Mouse (Mus musculus) MEL (cell line): Measurements from ENCODE around the gene Clcn3. TPM values are rescaled to one million over a fixed set of nuclear protein-coding genes. Genes with fewer than 3 reads are reported as not detected.

Source experiments
- DNase-seq: peaks from one replicate; pipeline ENCODE4 v3.0.0; 2011; ENCODE audit warnings: low read depth, low spot score
- H3K27ac ChIP-seq: 2 replicates; pipeline ENCODE4 v1.5.1; 2012; ENCODE audit warnings: low read depth, mild to moderate bottlenecking, control low read depth, low read length, moderate library complexity; ENCODE audit not compliant: control insufficient read depth
- H3K27me3 ChIP-seq, 2 experiments: fragments of 150-350 bp in 1 of 2; sonication (generic) in 1 of 2; 2 replicates each; pipeline ENCODE4 v1.6.1; 2012; ENCODE audit warnings: low read length in 2 of 2, mild to moderate bottlenecking in 2 of 2, improper control_type of control experiment in 1 of 2, moderate library complexity in 1 of 2; ENCODE audit not compliant: insufficient read depth in 2 of 2, control insufficient read depth in 1 of 2
- H3K36me3 ChIP-seq, 2 experiments: 2 replicates each; pipeline ENCODE4 v1.6.1; 2012 to 2014; ENCODE audit warnings: low read length in 2 of 2, improper control_type of control experiment in 1 of 2, inconsistent platforms in 1 of 2, mild to moderate bottlenecking in 1 of 2; ENCODE audit not compliant: insufficient read depth in 2 of 2, control insufficient read depth in 1 of 2
- H3K4me1 ChIP-seq, 2 experiments: fragments of 150-350 bp in 1 of 2; sonication (generic) in 1 of 2; 2 replicates each; pipeline ENCODE4 v1.6.1; 2012; ENCODE audit warnings: low read length in 2 of 2, improper control_type of control experiment in 1 of 2, mild to moderate bottlenecking in 1 of 2; ENCODE audit not compliant: insufficient read depth in 2 of 2, control insufficient read depth in 1 of 2
- H3K4me3 ChIP-seq, 2 experiments: fragments of 150-350 bp in 1 of 2; sonication (generic) in 1 of 2; 2 replicates each; pipeline ENCODE4 v1.5.1; 2012; ENCODE audit warnings: low read depth in 2 of 2, low read length in 2 of 2, mild to moderate bottlenecking in 2 of 2, moderate library complexity in 2 of 2, control low read depth in 1 of 2, improper control_type of control experiment in 1 of 2; ENCODE audit not compliant: control insufficient read depth in 1 of 2, insufficient read depth in 1 of 2
- H3K79me2 ChIP-seq: 2 replicates; pipeline ENCODE4 v1.6.1; 2012; ENCODE audit warnings: mild to moderate bottlenecking, low read length, moderate library complexity; ENCODE audit not compliant: control insufficient read depth, poor library complexity, insufficient read depth
- H3K9ac ChIP-seq: 2 replicates; pipeline ENCODE4 v1.6.1; 2012; ENCODE audit warnings: low read depth, mild to moderate bottlenecking, control low read depth, low read length, moderate library complexity; ENCODE audit not compliant: control insufficient read depth, poor library complexity, severe bottlenecking
- H3K9me3 ChIP-seq: fragments of 150-350 bp; sonication (generic); replicated peaks from 2 replicates; pipeline ENCODE4 v1.6.1; 2012; ENCODE audit warnings: mild to moderate bottlenecking, low read length, improper control_type of control experiment, moderate library complexity; ENCODE audit not compliant: insufficient read depth
- BHLHE40 ChIP-seq: IDR thresholded peaks from 2 replicates; pipeline ENCODE4 v1.6.1; 2012; ENCODE audit warnings: low read depth, mild to moderate bottlenecking, inconsistent platforms, low read length, improper control_type of control experiment, borderline replicate concordance
- CHD1 ChIP-seq: IDR thresholded peaks from 2 replicates; pipeline ENCODE4 v1.6.1; 2012; ENCODE audit warnings: low read depth, mild to moderate bottlenecking, inconsistent platforms, low read length, improper control_type of control experiment
- CHD2 ChIP-seq: IDR thresholded peaks from 2 replicates; pipeline ENCODE4 v1.6.1; 2011; ENCODE audit warnings: low read length, improper control_type of control experiment
- CTCF ChIP-seq, 3 experiments: IDR thresholded peaks in 2 of 3; conservative IDR thresholded peaks in 1 of 3; 2 replicates each; pipeline ENCODE4 v1.5.1; 2011 to 2012; ENCODE audit warnings: low read length in 3 of 3, low read depth in 2 of 3, mild to moderate bottlenecking in 2 of 3, improper control_type of control experiment in 1 of 3, inconsistent platforms in 1 of 3, mixed read lengths in 1 of 3, moderate library complexity in 1 of 3; ENCODE audit not compliant: control insufficient read depth in 1 of 3, insufficient read depth in 1 of 3, poor library complexity in 1 of 3, severe bottlenecking in 1 of 3
- E2F4 ChIP-seq: IDR thresholded peaks from 2 replicates; pipeline ENCODE4 v1.6.1; 2011; ENCODE audit warnings: low read depth, low read length, improper control_type of control experiment, borderline replicate concordance
- ELF1 ChIP-seq: IDR thresholded peaks from 2 replicates; pipeline ENCODE4 v1.6.1; 2014; ENCODE audit warnings: low read depth, mild to moderate bottlenecking, inconsistent platforms, low read length, improper control_type of control experiment, moderate library complexity
- EP300 ChIP-seq, 2 experiments: IDR thresholded peaks; 2 replicates each; pipeline ENCODE4 v1.6.1; 2011; ENCODE audit warnings: improper control_type of control experiment in 2 of 2, low read length in 2 of 2, low read depth in 1 of 2, mild to moderate bottlenecking in 1 of 2
- ETS1 ChIP-seq: IDR thresholded peaks from 2 replicates; pipeline ENCODE4 v1.6.1; 2012; ENCODE audit warnings: low read depth, mild to moderate bottlenecking, inconsistent platforms, low read length, improper control_type of control experiment, moderate library complexity
- GABPA ChIP-seq: IDR thresholded peaks from 2 replicates; pipeline ENCODE4 v1.6.1; 2012; ENCODE audit warnings: low read depth, mild to moderate bottlenecking, inconsistent platforms, low read length, improper control_type of control experiment, moderate library complexity
- GATA1 ChIP-seq: IDR thresholded peaks from 2 replicates; pipeline ENCODE4 v1.6.1; 2011; ENCODE audit warnings: low read depth, low read length, improper control_type of control experiment
- JUND ChIP-seq: IDR thresholded peaks from 2 replicates; pipeline ENCODE4 v1.6.1; 2011; ENCODE audit warnings: low read depth, mild to moderate bottlenecking, improper control_type of control experiment, low read length
- KAT2A ChIP-seq: conservative IDR thresholded peaks from 2 replicates; pipeline ENCODE4 v1.6.1; 2012; ENCODE audit warnings: low read depth, low read length, improper control_type of control experiment, inconsistent platforms
- MAFK ChIP-seq: IDR thresholded peaks from 2 replicates; pipeline ENCODE4 v1.6.1; 2011; ENCODE audit warnings: low read depth, mild to moderate bottlenecking, low read length, improper control_type of control experiment, borderline replicate concordance
- MAX ChIP-seq: IDR thresholded peaks from 2 replicates; pipeline ENCODE4 v1.6.1; 2011; ENCODE audit warnings: low read length, improper control_type of control experiment
- MAZ ChIP-seq: IDR thresholded peaks from 2 replicates; pipeline ENCODE4 v1.6.1; 2012; ENCODE audit warnings: low read depth, mild to moderate bottlenecking, inconsistent platforms, low read length, improper control_type of control experiment
- MEF2A ChIP-seq: IDR thresholded peaks from 2 replicates; pipeline ENCODE4 v1.6.1; 2014; ENCODE audit warnings: low read depth, mild to moderate bottlenecking, inconsistent platforms, low read length, improper control_type of control experiment; ENCODE audit not compliant: poor library complexity, insufficient replicate concordance, severe bottlenecking; ENCODE audit errors: extremely low read depth
- MXI1 ChIP-seq: IDR thresholded peaks from 2 replicates; pipeline ENCODE4 v1.6.1; 2011; ENCODE audit warnings: mild to moderate bottlenecking, low read depth, low read length, improper control_type of control experiment
- MYB ChIP-seq: IDR thresholded peaks from 2 replicates; pipeline ENCODE4 v1.6.1; 2011; ENCODE audit warnings: mild to moderate bottlenecking, low read depth, low read length, improper control_type of control experiment
- MYC ChIP-seq: IDR thresholded peaks from 2 replicates; pipeline ENCODE4 v1.6.1; 2011; ENCODE audit warnings: low read depth, mild to moderate bottlenecking, low read length, improper control_type of control experiment, moderate library complexity
- NRF1 ChIP-seq: IDR thresholded peaks from 2 replicates; pipeline ENCODE4 v1.6.1; 2014; ENCODE audit warnings: low read depth, mild to moderate bottlenecking, inconsistent platforms, low read length, improper control_type of control experiment, moderate library complexity; ENCODE audit not compliant: poor library complexity, insufficient read depth, severe bottlenecking
- POLR2A ChIP-seq, 2 experiments: IDR thresholded peaks; 2 replicates each; pipeline ENCODE4 v1.6.1; 2011 to 2012; ENCODE audit warnings: low read length in 2 of 2, mild to moderate bottlenecking in 2 of 2, control low read depth in 1 of 2, improper control_type of control experiment in 1 of 2, low read depth in 1 of 2, moderate library complexity in 1 of 2; ENCODE audit not compliant: control insufficient read depth in 1 of 2, insufficient read depth in 1 of 2, poor library complexity in 1 of 2
- POLR2AphosphoS2 ChIP-seq: IDR thresholded peaks from 2 replicates; pipeline ENCODE4 v1.6.1; 2011; ENCODE audit warnings: low read length, improper control_type of control experiment
- POLR2AphosphoS5 ChIP-seq: IDR thresholded peaks from 2 replicates; pipeline ENCODE4 v1.6.1; 2012; ENCODE audit warnings: low read depth, borderline replicate concordance, mild to moderate bottlenecking, inconsistent platforms, low read length, moderate library complexity, mixed read lengths
- RAD21 ChIP-seq: IDR thresholded peaks from 2 replicates; pipeline ENCODE4 v1.6.1; 2011; ENCODE audit warnings: mild to moderate bottlenecking, low read depth, low read length, improper control_type of control experiment
- RCOR1 ChIP-seq: IDR thresholded peaks from 2 replicates; pipeline ENCODE4 v1.6.1; 2012; ENCODE audit warnings: low read depth, mild to moderate bottlenecking, inconsistent platforms, low read length, improper control_type of control experiment
- SIN3A ChIP-seq: IDR thresholded peaks from 2 replicates; pipeline ENCODE4 v1.6.1; 2012; ENCODE audit warnings: low read length, improper control_type of control experiment, inconsistent platforms
- SMC3 ChIP-seq: IDR thresholded peaks from 2 replicates; pipeline ENCODE4 v1.6.1; 2011; ENCODE audit warnings: low read depth, low read length, improper control_type of control experiment
- TAL1 ChIP-seq: IDR thresholded peaks from 2 replicates; pipeline ENCODE4 v1.6.1; 2012; ENCODE audit warnings: mild to moderate bottlenecking, inconsistent platforms, low read length, moderate library complexity, mixed read lengths
- TBP ChIP-seq: IDR thresholded peaks from 2 replicates; pipeline ENCODE4 v1.8.0; 2011; ENCODE audit warnings: low read depth, low read length, improper control_type of control experiment
- TCF12 ChIP-seq: IDR thresholded peaks from 2 replicates; pipeline ENCODE4 v1.6.1; 2014; ENCODE audit warnings: low read depth, mild to moderate bottlenecking, inconsistent platforms, low read length, improper control_type of control experiment, moderate library complexity
- UBTF ChIP-seq: IDR thresholded peaks from 2 replicates; pipeline ENCODE4 v1.6.1; 2012; ENCODE audit warnings: low read depth, mild to moderate bottlenecking, inconsistent platforms, low read length, improper control_type of control experiment, moderate library complexity, borderline replicate concordance; ENCODE audit not compliant: insufficient read depth
- USF1 ChIP-seq: IDR thresholded peaks from 2 replicates; pipeline ENCODE4 v1.6.1; 2014; ENCODE audit warnings: low read depth, mild to moderate bottlenecking, inconsistent platforms, low read length, improper control_type of control experiment, moderate library complexity
- USF2 ChIP-seq, 2 experiments: IDR thresholded peaks; 2 replicates each; pipeline ENCODE4 v1.6.1; 2011 to 2012; ENCODE audit warnings: improper control_type of control experiment in 2 of 2, low read length in 2 of 2, borderline replicate concordance in 1 of 2, inconsistent platforms in 1 of 2, low read depth in 1 of 2, mild to moderate bottlenecking in 1 of 2; ENCODE audit not compliant: insufficient read depth in 1 of 2
- ZC3H11A ChIP-seq: IDR thresholded peaks from 2 replicates; pipeline ENCODE4 v1.6.1; 2012; ENCODE audit warnings: low read depth, mild to moderate bottlenecking, inconsistent platforms, low read length, improper control_type of control experiment
- ZKSCAN1 ChIP-seq: IDR thresholded peaks from 2 replicates; pipeline ENCODE4 v1.6.1; 2012; ENCODE audit warnings: low read depth, mild to moderate bottlenecking, inconsistent platforms, low read length, improper control_type of control experiment, moderate library complexity
- ZMIZ1 ChIP-seq: IDR thresholded peaks from 2 replicates; pipeline ENCODE4 v1.6.1; 2012; ENCODE audit warnings: low read depth, mild to moderate bottlenecking, inconsistent platforms, low read length, improper control_type of control experiment, moderate library complexity
- ZNF384 ChIP-seq: IDR thresholded peaks from 2 replicates; pipeline ENCODE4 v1.6.1; 2012; ENCODE audit warnings: low read depth, mild to moderate bottlenecking, inconsistent platforms, low read length, improper control_type of control experiment
- polyA plus RNA-seq, 2 experiments: library from polyadenylated mRNA; stranded (reverse) in 1 of 2; unstranded in 1 of 2; fragments of >175 nt in 1 of 2; fragments of >200 nt in 1 of 2; gene quantifications; 2 replicates each; pipeline versions ENCODE4 v1.2.1 to v1.2.4; 2012; ENCODE audit warnings: low replicate concordance in 2 of 2, low read depth in 1 of 2; ENCODE audit not compliant: insufficient read length in 2 of 2, insufficient read depth in 1 of 2, missing spikeins in 1 of 2
- total RNA-seq: library from RNA; depleted of rRNA; stranded (reverse); fragments of 300-350 nt; gene quantifications from 2 replicates; pipeline ENCODE4 v1.2.3, GENCODE M21; 2012

The Clcn3 gene
- total and polyA plus RNA-seq, 3 experiments: 28.8 to 65.6 (median 33.0) TPM

DNA sequence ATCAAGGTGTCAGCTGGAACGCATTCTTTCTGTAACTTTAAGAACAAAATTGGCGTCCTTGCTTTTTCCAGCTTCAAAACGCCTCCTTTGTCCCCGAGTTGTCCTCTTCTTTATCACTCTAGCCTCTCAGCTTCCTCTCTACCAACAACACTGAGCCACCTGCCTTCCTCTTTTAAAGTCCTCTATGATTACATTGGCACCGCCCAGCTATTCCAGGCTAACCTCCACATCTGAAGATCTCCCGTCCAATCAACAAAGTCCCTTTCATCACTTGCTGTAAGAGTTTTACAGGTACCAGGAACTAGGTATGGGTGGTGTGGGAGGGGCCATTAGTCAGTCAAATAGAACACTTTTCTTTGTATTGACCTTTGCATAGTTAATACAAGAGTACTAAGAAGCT, 17.8 kb downstream of the Clcn3 start:
- peak overlapping the region; percentile 57 for H3K9ac ChIP-seq
- TF ChIP-seq NRF1: no peak
- no peak for TF ChIP-seq TAL1
- TF ChIP-seq USF1: 0 out of 2 replicates have a peak, but pooled peaks have one; percentile 16
- TF ChIP-seq CTCF (IDR thresholded peaks at IDR 0.05 in 2 of 3, conservative IDR thresholded peaks at IDR 0.05 in 1 of 3; ENCODE audit: control insufficient read depth in 1 of 3, insufficient read depth in 1 of 3, low read depth in 2 of 3, low read length in 3 of 3, poor library complexity in 1 of 3, severe bottlenecking in 1 of 3): no peak
- 0 out of 2 replicates have a peak, but pooled peaks have one; percentile 38 for TF ChIP-seq TBP
- TF ChIP-seq CHD2: no peak
- TF ChIP-seq RCOR1: peak; percentile 71
- TF ChIP-seq E2F4: no peak
- TF ChIP-seq JUND: no peak
- TF ChIP-seq RAD21: no peak
- no peak for TF ChIP-seq MAFK
- TF ChIP-seq SMC3: no peak
- TF ChIP-seq MAX: no peak
- TF ChIP-seq GATA1: 0 out of 2 replicates have a peak, but pooled peaks have one; percentile 25
- no peak for TF ChIP-seq ZKSCAN1
- TF ChIP-seq KAT2A: no peak
- peak; percentile 58 for TF ChIP-seq SIN3A
- peak; percentile 53 to 60; a peak in 3 of 4 replicates for TF ChIP-seq EP300 (IDR thresholded peaks at IDR 0.05; ENCODE audit: low read depth in 1 of 2, low read length in 2 of 2)
- TF ChIP-seq POLR2AphosphoS2: no peak
- TF ChIP-seq POLR2A (IDR thresholded peaks at IDR 0.05; ENCODE audit: control insufficient read depth in 1 of 2, insufficient read depth in 1 of 2, low read depth in 1 of 2, low read length in 2 of 2, poor library complexity in 1 of 2): no peak
- TF ChIP-seq BHLHE40: peak; percentile 45; the same call in 1 of the 2 replicates
- TF ChIP-seq ETS1: peak; percentile 70
- no peak for TF ChIP-seq CHD1
- no peak for TF ChIP-seq ZNF384
- no peak for TF ChIP-seq MEF2A
- TF ChIP-seq UBTF: no peak
- TF ChIP-seq GABPA: no peak
- no peak for TF ChIP-seq POLR2AphosphoS5
- peak; percentile 24; the same call in 1 of the 2 replicates for TF ChIP-seq ELF1
- peak; percentile 57 for TF ChIP-seq MXI1
- TF ChIP-seq USF2 (IDR thresholded peaks at IDR 0.05; ENCODE audit: borderline replicate concordance in 1 of 2, insufficient read depth in 1 of 2, low read depth in 1 of 2, low read length in 2 of 2): no peak
- no peak for TF ChIP-seq MYB
- TF ChIP-seq TCF12: peak; percentile 69
- no peak for TF ChIP-seq ZMIZ1
- TF ChIP-seq ZC3H11A: no peak
- TF ChIP-seq MAZ: peak; percentile 39; the same call in 1 of the 2 replicates
- no peak for TF ChIP-seq MYC

More for the DNA sequence above, 17.8 kb downstream of the Clcn3 start:
- Histone ChIP-seq H3K4me1 (peaks cover 22 to 29% of the 10 kb centered on the region in 2 experiments), H3K27me3 (no peaks in the 10 kb centered on the region), H3K9me3 (no peaks in the 10 kb centered on the region), H3K79me2 (peaks cover 43% of the 10 kb centered on the region), H3K27ac (peak overlapping the region; percentile 80), H3K36me3 (peaks cover 0 to 43% of the 10 kb centered on the region in 2 experiments; a peak in 2 of 4 replicates), H3K4me3 (peak overlapping the region; percentile 22 to 39; a peak in 2 of 4 replicates)
- peak; percentile 74 for DNase-seq
